Mouse (Mus musculus) G1E (cell line): ENCODE measurements around the gene Rgs3.

Experiments
- CTCF ChIP-seq: IDR thresholded peaks from 2 replicates; pipeline ENCODE4 v1.5.1; 2012; ENCODE audit warnings: low read depth, low read length, inconsistent platforms, mixed read lengths
- GATA1 ChIP-seq: IDR thresholded peaks from 2 replicates; pipeline ENCODE4 v1.6.1; 2012; ENCODE audit warnings: borderline replicate concordance, low read length, inconsistent platforms, mixed read lengths
- GATA2 ChIP-seq: IDR thresholded peaks from 2 replicates; pipeline ENCODE4 v1.6.1; 2012; ENCODE audit warnings: low read depth, low read length, inconsistent platforms, borderline replicate concordance
- TAL1 ChIP-seq: conservative IDR thresholded peaks from 2 replicates; pipeline ENCODE4 v1.6.1; 2012; ENCODE audit warnings: low read depth, low read length, inconsistent platforms, mixed read lengths

DNA sequence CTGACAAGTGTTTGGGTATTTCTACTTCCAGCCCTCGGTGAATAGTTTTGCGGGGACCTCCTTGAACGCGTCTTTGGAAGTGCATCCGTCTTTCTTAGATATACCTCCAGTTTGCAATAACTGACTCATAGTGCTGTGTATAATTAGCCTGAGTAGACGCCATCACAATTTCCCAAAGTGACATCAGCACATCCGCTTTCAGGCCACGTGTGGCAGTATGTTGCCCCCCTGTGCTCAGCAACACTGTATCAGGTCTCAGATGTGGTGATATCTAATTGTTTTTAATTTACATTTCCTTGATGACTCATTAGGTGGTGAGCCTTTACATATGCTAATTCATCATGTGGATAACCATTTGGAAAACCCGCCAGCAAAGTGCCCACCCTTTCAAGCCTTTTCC, 119.5 kb downstream of the Rgs3 start:
- TF ChIP-seq CTCF (no peak), TAL1 (no peak), GATA1 (no peak), GATA2 (no peak)
